Mouse (Mus musculus) WW6 (cell line): ENCODE results near the gene Cycs.

ENCODE experiments used
- DNase-seq: peaks from one replicate; pipeline ENCODE4 v3.0.0-alpha.2; 2013; ENCODE audit warnings: low read depth, low spot score

The Cycs gene

DNA sequence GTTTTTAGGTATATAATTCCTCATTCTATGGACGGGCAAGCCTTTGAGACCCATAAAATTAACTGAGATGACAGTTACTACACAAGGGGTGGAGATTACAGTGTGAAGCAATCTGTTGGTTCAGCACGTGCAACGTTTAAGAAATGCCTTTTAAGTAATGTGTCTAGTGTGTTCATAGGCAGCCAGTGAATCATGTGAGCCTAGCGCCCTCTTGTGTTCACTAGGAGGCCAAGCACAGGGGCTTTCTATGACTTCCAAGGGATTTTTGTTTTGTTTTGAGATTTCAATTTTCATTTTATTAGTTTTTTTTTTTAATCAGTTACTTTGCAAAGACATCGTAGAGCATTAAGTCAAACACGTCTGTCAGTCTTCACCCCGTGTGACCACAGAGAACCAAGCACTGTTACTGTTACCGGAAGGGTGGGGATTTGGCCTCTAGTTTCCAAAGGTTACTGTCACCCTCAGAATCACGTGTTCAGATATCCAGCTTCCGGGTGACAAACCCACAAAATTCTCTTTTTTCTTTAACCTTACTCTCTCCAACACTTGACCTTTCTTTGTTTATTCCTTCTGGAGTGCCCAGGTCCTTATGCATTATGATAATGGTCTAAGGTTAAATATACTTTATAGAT, 20.8 kb downstream of the Cycs start:
- no peak for DNase-seq

DNA sequence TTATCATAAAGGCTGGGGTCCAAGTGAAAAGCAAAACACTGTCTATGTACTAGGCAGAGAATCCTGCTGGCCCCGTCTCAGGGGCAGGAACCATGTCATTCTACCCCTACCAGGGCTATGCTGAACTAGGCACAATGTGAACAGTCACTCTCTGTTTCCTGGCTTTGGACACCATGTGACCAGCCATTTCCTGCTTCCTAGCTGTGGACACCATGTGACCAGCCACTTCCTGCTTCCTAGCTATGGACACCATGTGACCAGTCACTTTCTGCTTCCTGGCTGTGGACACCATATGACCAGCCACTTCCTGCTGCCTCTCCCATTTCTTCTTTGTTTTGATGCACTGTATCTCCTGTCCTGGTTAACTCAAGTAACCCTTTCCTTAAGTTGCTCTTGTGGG, 23.8 kb downstream of the Cycs start:
- no peak for DNase-seq

DNA sequence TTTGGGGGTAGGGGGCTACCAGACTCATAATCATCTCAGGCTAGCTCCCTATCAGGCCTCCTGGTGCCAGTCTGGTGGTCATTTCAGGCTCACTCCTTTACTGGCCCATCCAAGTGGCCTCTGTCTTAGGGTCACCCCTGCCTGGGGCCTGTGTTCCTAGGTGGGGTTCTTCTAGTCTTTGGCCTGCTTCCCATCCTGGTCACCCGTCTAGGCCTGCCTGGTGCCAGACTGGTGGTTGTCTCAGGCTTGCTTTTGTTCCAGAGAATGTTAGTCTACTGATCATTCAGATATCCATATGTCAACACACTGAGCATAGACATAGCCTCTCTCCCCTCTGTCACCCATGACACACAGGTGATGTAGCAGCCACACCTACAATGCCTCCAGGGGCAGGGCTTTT, 26.7 kb downstream of the Cycs start:
- no peak for DNase-seq

DNA sequence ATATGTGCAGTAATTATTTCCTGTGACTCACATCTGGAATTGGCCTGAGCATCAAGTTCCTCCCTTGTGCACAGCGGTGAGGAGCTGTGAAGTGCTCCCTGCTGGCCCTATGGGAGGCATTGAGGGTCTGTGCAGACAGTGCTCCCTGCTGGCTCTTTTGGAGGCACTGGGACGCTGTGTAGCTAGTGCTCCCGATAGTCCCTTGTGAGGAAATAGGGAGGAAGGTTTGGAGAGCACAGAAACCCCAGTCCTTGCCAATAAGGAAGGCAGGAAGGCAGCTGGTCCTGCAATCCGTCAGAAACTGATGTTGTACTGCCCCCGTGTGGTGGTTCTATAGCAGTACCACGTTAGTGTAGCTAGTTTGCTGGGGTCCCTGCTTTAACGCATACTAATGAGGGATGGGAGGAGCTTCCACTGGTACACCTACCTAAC, 29.9 kb downstream of the Cycs start:
- peak; percentile 78 for DNase-seq

DNA sequence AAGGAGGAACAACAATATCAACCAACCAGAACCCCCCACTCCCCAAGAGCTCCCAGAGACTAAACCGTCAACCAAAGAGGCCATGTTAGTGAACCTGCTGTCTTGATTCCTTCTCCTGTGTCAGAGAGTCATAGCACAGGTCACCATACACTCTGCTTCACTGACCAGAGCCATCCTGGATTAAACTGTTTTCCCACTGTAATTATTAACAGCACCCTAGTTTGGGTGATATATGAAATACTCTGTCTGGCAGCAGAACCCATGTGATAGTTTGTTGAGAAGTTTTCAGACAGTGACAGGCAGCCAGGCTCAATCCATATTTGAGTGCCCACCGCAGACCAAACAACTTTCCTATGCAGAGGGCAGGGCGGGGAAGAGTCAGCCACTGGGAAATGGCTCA, 31.0 kb downstream of the Cycs start:
- DNase-seq = no peak

DNA sequence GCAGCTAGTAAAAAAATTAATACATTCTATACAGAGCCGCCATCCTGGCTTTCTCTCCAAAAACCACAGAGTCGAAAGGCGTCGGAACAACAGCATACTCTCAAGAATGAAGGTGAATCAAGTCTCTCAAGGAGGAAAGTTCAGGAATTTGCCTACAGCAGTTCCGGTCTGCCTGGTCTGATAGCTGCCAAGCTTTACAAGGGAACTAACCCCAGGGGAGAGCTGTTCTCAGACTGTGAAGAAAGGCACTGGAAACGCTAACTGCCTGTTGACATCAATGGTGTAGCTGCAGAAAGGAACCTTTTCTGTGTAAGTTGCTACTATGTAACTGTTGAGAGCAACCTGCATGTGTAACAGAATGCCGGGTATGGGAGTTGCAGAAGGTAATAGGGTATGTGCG, 34.4 kb downstream of the Cycs start:
- no peak for DNase-seq

GRCm38 (mm10) chr6:50531003-50531402, 35.3 kb downstream of the Cycs start:
- no peak for DNase-seq

DNA sequence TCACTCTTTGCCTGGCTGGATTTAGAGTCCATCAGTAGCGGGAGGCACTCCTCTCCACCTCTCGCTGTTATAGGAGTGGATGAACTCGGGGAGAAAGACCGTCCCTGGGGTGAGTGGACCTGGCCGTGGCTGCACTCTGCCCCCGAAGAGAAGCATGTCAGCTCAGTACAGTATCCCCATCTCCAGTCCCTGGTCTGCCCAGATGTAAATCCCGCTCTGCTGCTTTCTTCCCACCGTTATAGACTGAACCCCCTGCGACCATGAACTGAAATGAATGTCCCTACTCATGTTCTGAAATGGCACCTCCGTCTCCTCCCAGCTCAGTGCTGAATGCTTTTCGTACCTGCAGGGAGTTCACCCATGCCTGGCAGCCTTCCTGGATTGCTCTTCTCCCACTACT, 37.1 kb downstream of the Cycs start:
- no peak for DNase-seq

DNA sequence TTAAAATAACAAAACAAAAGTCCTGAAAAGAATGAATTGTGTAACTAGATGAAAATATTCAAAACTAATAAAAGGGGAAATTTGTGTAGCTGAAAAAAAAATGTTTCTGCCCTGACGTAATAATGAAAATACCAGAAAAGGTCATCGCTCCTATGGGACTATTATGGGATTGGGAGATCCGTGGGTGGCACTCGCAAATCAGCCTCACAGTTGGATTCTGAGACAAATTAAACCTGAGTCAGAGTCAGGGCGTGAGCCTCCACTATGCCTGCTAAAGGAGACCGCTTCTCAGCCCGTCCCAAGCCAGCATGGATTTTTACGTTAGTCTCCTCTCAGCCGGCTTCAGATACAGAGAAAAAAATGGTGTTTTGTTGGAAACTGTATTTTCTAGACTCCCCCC, 38.9 kb downstream of the Cycs start:
- no peak for DNase-seq

DNA sequence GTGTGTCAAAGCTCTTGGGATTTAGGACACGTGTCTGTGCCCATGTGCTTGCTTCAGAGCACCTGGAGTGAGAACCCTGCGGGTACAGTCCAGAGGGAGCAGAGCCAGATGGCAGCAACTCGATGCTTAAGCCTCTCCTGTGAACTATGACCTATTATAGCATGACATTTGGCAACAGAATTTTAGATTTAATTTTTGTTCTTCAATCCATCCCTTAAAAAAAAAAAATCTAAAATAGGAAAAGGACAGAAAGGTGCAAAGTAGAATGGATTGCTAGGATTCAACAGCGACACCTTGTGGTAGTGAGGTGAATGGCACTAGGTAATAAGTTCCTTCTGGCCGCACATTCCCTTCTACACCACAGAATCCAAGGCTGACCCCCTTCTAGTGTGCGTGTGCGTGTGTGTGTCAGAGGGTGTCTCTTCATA, 39.7 kb downstream of the Cycs start:
- peak; percentile 31 for DNase-seq

DNA sequence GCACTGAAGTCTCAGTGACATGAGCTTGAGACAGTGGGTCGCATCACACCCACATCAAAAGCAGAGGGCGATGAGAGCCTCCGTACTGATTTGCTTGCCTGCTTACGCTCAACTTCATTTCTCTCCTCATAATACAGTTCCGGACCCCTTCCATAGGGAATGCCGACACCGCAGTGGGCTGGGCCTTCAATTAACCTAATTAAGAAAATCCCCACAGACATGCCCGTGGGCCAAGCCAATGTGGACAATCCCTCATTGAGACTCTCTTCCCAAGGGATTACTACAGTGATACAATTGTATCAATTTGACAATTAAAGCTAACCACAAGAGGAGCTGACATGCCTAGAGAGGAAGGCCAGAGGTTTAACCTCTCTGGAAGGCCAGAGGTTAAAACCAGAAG, 40.5 kb downstream of the Cycs start:
- DNase-seq = no peak

GRCm38 (mm10) chr6:50524261-50524896, 42.0 kb downstream of the Cycs start:
- DNase-seq = no peak

- DNase-seq = no peak
Observed at GRCm38 (mm10) chr6:50522772-50523171, 43.6 kb downstream of the Cycs start.

DNA sequence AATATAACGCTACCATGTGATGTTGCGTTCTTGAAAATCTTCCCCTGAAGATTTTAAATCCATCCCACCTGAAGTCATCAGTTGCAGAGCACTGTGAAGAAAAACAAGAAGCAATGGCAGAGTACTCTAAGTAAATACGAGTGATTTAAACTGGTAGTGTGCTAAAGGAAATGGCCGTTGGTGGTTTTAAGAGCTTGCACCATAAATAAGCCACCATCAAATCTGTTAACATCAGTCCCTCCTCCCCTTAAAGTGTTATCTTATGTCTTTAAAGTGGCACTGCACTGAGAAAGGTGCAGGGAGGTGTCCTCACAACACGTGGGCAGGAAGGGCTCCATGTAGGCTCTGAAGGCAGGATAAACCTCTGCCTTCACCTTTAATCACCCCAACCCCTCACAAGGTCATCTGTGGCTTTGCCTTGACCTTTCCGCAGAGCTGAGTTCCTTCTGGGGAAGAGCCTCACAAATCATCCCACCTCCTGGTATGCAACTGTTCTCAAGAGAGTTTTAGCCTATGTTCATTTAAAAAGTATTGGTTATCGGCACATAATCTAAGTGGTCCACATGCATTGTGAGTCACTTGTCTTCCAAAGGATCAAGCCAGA, 44.7 kb downstream of the Cycs start:
- DNase-seq = no peak

DNA sequence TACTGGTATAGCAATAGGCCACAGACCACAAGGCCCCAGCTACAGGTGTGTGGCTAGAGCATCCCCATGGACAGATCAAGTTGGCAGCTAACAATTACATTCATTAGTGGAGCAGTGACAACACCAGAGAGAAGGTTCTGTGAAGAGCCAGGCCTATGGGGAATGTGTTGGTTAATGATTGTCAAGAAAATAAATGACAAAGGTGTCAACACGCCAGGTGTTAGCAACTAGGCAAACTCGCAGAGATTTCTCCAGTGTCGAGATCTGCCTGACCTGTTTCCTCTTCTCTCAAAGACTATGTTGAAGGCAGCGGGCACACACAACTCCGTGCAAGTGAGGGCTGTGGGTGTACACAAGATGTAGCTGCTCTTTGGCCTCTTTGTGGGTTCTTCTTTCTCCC, 46.2 kb downstream of the Cycs start:
- DNase-seq = no peak

DNA sequence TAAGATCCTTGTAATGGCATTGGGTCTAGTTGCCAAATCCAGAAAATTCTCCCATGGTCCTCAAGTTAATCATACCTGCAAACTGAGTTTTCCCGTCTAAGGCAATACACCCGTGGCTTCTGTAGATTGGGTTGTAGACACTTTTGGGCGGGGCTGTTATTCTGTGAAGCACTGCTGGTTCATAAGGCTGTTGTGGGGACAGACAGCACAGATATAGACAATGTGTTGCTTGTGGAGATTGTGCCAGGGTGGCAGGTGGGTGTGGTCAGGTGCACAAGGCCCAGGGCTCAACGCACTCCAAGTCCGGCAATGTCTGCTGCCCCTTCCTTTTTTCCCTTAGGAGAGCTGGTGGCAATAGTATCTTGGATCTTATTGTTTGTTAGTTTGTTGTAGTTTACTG, 48.0 kb downstream of the Cycs start:
- DNase-seq = no peak
